Mouse (Mus musculus): ENCODE results near the gene Nrip1.

DNA sequence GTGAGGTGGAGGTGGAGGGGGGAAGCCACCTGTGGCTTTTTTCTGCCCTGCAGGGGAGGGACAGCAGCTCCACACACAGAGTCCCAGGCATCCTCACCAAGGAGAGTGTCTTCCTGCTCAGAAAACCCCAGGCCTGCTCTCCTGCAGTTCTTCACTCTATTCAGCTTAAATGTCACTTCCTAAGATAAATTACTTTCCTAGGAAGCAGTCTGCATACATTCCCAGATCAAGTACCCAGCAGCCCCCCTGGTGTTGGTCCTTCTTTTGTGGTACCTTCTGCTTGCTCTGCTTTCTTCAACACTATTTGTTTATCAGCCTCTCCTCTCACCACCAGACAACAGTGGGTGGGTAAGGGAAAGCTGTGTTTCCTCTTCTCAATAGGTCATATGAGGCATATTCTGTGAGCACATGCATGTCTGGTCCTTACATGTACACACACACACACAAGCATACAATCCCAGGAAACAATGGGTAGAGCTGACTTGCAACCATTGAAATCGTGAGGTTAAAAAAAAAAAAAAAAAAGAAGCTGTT, 60.7 kb downstream of the Nrip1 start:
- TF ChIP-seq POLR2A (IDR thresholded peaks at IDR 0.05; ENCODE audit: low read depth, low read length), result no peak
- no peak for TF ChIP-seq CTCF (IDR thresholded peaks at IDR 0.05; ENCODE audit: borderline replicate concordance, insufficient read depth, low read length)
